Mouse (Mus musculus): ENCODE measurements around the gene Trappc12. TPM values are rescaled to one million over a fixed set of nuclear protein-coding genes. Genes with fewer than 3 reads are reported as not detected.

Trappc12 gene
- 10 to 100 TPM; 51.2 to 52.9 TPM for total RNA-seq (2021)

DNA sequence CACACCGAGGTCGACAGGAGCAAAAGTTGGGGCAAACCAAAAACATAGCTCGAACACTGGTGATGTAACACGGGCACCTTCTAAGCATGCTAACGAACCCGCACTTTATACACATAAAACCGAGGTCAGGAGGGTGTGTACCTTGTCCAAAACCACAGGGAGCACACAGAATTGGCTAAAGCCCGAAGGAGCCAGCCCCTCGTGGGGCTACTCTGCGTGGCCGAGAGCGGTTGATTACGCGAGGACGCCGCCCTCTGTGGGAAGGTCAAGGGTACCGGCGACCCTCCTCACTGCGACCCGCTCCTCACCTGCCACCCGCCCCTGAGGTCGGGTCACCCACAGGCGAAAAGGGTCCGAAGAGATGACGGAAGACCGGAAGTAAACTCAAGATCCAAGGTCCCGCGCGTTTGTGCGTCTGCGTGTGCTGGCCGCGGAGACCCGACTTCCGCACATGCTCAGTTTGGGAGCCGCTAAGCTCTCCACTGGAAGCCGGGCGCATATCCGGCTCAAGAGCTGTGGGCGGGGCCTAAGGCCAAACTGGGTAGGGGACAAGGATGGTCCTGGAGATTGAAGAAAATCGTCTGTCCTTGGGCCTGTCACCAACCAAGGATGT is at the start of gene Trappc12:
Gene Trappc12, minus strand, starts transcription at position 452 of the 613 bp plus-strand sequence.
- intact Hi-C loops (cut with DNase I), result no loop called here

DNA sequence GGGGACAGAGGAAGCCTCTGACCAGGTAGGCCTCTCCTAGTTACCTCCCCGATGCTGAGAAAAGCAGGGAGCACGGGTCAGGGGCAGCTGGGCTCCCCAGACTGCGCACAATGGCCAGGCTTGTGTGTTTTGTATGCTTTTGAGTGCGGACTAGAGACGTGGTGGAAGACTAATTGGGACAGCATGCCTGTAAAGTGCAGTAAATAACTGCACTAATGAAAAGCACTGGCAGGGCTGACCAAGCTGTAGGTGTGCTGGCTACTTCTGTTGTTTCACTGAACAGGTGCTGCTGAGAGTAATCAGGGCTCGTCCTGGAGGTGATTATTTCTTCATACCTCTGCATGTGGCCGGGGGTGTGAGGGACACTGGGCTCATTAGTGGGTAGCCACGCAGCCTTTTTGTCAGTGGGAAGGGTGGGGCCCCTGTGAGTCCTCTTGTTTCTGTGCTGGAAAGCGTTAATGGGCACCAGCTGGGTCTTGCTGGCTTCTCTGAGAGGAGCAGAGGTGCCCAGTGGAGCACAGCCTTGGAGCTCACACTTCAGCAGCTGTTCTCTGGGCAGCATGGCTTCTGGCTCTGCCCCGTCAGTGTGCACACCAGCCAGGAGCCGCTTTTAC is 49.6 kb upstream of the Trappc12 start:
- intact Hi-C loops (cut with DNase I), result no loop called here
- no peak for DNase-seq (ENCODE audit: extremely low spot score in 1 of 2, low spot score in 2 of 2)

More for the DNA sequence above, at the start of gene Trappc12:
- DNase-seq (ENCODE audit: extremely low spot score in 1 of 2, low spot score in 2 of 2), result peak; percentile 84 to 95

DNA sequence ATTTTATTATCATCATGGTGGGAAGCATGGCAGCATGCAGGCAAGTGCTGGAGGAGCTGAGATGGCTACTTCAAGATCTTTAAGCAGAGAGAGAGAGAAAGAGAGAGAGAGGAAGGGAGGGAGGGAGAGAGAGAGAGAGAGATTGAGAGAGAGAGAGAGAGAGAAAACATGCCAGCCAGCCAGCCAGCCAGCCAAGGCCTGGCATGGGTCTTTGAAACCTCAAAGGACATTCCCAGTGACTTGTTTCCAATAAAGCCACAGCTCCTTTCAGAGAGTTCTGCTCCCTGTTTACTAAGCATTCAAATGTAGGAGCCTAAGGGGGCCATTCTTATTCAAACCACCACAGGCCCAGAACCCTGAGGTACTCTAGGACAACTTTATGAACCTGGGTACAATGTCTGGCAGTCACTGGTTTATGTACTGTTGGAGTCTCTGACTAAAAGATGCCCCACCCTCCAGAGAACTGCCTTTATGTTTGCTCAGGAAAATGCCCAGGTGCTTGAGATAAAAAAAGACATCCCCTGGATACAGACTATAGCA is 46.7 kb upstream of the Trappc12 start:
- DNase-seq (ENCODE audit: extremely low spot score in 1 of 2, low spot score in 2 of 2), result no peak
- intact Hi-C loops (cut with DNase I), result no loop called here

DNA sequence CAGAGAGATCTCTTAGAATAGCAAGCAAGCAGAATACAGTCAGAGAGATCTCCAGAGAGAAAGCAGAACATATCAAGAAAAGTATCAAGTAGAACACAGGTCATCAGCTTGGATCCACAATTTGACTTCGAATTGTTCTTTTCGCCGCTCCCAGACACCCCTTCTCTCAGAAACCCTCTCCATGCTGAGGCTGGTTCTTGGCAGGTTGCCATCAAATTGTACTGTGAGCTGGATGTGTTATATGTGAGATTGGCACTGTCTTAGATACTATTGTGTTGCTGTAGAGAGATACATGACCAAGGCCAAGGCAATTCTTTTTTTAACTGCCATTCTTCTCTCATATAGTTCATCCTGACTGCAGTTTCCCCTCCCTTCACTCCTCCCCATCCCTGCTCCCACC is 44.8 kb upstream of the Trappc12 start:
- intact Hi-C loops (cut with DNase I), result no loop called here
- no peak for DNase-seq (ENCODE audit: extremely low spot score in 1 of 2, low spot score in 2 of 2)

DNA sequence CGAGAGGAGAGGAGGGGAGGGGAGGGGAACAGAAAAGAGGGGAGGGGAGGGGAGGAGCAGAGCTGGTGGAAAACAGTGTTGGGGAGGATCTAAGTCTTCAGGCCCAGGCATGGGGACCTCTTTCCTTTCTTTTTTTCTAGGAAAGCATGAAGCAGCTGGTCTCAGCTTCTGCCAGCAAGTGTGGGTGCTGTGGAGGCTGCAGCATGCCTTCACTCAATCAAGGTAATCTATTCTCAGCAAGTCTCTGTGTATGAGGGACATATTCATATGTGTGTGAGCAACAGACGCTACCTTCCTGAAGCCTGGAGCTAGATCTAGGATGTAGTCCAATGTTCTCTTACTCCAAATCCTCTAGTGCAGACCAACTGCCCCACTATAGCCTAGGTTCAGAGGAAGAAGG is 43.4 kb upstream of the Trappc12 start:
- intact Hi-C loops (cut with DNase I), result no loop called here
- peak in 1 of 2 experiments; percentile 39 for DNase-seq (ENCODE audit: extremely low spot score in 1 of 2, low spot score in 2 of 2)

DNA sequence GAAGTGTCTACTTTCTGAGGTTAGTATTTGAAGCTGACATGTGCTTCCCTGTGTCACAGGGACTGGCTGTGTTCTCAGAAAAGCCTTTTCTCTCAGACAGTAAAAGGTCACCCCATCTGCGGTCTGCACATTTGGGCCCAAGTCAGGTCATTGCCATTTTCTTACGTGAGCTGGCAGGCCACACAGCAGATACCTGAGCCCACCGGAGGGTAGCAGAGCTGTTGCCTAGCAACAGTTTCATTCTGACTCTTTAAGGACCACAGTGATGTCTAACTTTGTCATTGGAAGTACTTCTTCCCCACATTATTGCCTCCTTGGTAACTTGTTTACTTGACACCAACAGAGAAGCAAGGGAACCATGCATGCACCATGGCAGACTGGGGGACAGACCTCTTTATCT is 42.3 kb upstream of the Trappc12 start:
- no peak for DNase-seq (ENCODE audit: extremely low spot score in 1 of 2, low spot score in 2 of 2)
- intact Hi-C loops (cut with DNase I), result no loop called here

DNA sequence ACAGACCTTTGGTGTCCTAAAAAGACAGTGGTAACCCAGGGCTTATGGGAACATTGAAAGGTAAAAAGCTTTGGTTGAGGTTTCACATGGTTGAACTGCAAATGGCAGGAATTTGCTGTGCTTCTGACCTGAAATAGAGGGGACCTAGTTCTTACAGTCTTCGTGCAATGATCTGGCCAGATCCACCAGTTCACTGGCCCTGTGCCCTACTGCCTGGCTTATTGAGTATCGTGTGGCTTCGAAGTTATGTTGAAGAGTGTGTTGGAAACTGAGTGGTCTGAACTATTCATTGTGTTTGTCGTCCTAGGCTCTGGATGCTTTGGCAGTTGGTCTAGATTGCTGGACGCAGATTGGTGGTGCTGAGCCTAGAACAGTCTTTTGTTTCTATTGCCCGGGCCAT is 36.0 kb upstream of the Trappc12 start:
- DNase-seq (ENCODE audit: extremely low spot score in 1 of 2, low spot score in 2 of 2), result no peak
- intact Hi-C loops (cut with DNase I), result no loop called here

DNA sequence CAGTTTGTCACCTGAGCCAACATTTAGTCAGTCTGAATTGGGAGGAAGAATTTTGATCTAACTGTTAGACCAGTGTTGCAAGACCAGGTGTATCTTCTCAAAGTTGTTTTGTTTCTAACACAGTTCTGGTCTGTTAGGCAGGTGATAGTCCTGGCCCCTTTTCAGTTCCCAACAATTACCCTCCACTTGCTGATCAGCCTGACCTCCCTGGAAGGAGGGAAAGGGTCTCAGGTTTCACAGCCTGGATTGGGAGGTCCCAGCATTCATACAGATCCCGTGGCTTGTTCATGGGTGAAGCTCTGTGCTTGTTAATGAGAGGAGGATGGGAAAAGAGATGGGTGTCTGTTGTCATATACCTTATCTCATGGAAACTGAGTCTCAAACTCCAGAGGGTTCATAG is 35.0 kb upstream of the Trappc12 start:
- no peak for DNase-seq (ENCODE audit: extremely low spot score in 1 of 2, low spot score in 2 of 2)
- intact Hi-C loops (cut with DNase I), result no loop called here

DNA sequence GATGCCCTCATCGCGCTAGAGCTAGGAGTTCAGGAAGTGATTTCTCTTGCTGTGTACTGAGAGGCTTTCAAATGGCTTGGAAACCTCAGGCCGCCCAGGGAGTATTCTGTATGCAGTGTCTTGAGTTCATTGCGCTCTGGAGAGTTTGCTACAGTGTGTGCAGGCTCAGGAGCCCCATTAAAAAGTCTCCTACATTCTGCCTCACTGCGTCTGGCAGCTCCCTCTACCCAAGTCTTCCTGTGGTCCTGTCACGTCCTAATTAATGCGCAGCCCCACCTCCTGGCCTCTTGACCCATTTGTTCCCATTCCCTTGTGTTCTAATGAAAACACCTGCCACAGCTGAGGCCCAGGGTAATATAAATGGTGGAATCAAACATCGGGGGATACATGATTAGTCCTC is 34.6 kb upstream of the Trappc12 start:
- no peak for DNase-seq (ENCODE audit: extremely low spot score in 1 of 2, low spot score in 2 of 2)
- intact Hi-C loops (cut with DNase I), result no loop called here

DNA sequence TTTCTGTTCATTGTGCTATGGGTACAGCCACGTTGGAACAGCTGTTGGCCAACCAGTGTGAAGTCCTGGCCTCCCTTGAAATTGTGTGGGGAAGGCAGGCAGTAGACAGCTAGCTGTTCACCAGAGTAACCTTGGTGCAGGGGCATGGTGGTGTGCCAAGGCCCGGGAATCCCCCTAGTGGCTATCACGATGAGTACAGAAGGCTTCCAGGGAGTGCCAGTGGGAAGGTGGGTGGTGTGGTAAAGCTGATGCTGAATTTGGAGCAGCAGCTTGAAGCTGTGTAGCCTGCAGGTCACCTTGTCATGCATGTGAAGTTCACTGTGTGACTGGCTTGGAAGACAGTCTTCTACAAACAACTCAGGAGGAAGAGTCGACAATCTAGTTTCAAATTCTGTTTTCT is 34.1 kb upstream of the Trappc12 start:
- DNase-seq (ENCODE audit: extremely low spot score in 1 of 2, low spot score in 2 of 2), result peak in 1 of 2 experiments; percentile 56

DNA sequence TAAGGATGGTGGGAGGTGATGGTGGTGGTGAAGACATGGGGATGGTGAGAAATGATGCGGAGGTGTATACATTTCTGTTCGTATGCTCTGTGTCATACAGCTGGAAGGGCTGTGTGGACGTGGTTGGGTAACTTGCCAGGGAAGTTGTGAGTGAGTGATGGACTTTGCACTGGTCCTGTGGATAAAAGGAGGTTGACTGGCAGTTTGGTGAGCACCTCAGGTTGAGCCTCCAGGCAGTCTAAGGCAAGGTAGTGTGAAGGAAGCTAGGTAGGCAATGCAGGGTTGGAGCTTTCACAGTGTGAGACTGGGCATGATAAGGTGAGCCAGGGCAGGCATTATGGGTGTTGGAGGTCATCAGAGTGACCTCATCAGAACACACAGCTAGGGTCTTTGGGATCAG is 32.4 kb upstream of the Trappc12 start:
- intact Hi-C loops (cut with DNase I), result no loop called here
- DNase-seq (ENCODE audit: extremely low spot score in 1 of 2, low spot score in 2 of 2), result no peak

More for the DNA sequence above, 34.1 kb upstream of the Trappc12 start:
- intact Hi-C loops (cut with DNase I), result no loop called here

DNA sequence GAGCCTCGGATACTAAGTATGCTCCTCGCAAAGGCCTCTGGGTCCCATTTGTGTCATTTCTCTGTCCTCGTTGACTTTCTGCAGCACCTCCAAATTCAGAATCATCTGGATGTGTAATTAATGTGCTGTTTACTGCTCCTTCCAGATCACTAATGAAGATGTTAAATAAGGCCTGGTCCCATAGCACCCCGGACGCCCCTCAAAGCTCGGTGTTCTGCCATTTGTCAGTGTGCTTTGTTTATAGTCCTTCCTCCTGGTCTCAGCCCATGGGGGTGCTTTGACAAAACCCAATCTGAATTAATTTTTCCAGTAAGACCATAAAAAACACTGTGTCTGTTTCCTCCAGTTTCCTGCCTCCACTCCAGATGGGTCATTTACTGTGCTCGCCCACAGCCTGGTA is 29.9 kb upstream of the Trappc12 start:
- intact Hi-C loops (cut with DNase I), result no loop called here
- no peak for DNase-seq (ENCODE audit: extremely low spot score in 1 of 2, low spot score in 2 of 2)

DNA sequence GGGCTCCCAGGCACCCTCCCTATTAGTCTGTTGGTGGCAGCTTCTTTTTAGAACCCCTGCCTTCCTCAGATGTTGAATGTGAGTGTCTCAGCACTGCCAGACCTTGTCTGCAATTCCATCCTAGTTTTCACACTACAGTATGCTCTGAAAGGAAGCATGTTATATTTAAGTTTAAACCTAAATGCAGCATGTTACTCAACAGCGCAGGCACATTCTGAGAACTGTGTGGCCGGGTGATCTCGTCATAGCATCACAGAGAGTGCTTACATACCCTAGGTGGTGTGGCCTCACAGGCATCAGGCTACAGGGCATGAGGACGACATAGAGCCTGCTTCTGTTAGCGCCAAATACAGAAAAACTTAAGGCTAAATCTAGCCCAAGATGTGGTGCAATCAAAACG is 25.4 kb upstream of the Trappc12 start:
- intact Hi-C loops (cut with DNase I), result no loop called here
- no peak for DNase-seq (ENCODE audit: extremely low spot score in 1 of 2, low spot score in 2 of 2)

DNA sequence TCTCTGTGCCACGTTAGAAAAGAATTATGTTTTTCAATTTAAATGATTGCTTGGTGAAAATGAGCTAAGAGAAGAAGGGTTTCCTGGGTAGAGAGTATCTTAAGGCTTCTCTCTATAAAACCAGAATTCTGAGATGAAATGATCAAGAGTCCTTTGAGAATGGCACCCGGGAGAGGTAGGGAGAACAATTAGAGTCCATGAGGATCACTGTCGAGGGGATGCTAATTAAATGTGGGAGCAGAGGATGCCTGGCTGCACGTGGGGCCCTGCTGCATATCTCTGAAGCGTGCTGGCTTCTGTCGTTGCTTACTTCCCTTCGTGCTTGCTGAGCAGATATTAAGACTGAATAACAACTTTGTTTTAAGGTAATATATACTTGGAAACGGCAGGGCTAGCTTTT is 24.8 kb upstream of the Trappc12 start:
- DNase-seq (ENCODE audit: extremely low spot score in 1 of 2, low spot score in 2 of 2), result no peak
- intact Hi-C loops (cut with DNase I), result no loop called here

DNA sequence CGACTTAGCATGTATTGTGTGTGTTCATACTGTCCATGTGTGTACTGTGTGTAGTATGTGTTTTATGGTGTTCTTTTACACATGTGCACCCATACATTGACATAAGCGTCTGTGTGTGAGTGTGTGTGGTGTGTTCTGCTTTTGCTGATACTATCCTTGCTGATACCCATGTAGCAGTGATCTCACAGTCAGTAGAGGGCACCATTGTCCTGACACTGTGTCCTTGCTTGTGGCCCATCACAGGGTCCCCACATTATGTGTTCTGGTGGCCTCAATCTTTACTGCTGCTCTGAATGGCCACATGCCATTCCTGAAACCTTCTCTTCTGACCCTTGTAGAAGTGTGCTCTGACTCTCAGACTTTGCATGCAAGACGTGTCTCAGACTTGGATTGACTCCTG is 23.5 kb upstream of the Trappc12 start:
- DNase-seq (ENCODE audit: extremely low spot score in 1 of 2, low spot score in 2 of 2), result no peak
- intact Hi-C loops (cut with DNase I), result no loop called here

DNA sequence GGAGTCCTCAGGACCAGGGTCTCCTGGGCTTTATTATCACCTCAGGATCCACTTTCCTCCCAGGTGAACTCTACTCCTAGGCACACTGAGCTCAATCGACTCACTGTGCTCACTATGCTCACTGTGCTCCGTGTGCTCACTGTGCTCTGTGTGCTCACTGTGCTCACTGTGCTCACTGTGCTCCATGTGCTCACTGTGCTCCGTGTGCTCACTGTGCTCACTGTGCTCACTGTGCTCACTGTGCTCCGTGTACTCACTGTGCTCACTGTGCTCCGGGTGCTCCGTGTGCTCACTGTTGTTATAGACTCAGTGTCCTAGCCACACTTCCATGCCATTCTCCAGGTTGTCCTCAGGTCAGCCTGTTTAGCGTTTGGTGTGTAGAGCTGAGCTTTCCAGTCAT is 19.7 kb upstream of the Trappc12 start:
- intact Hi-C loops (cut with DNase I), result no loop called here
- no peak for DNase-seq (ENCODE audit: extremely low spot score in 1 of 2, low spot score in 2 of 2)

DNA sequence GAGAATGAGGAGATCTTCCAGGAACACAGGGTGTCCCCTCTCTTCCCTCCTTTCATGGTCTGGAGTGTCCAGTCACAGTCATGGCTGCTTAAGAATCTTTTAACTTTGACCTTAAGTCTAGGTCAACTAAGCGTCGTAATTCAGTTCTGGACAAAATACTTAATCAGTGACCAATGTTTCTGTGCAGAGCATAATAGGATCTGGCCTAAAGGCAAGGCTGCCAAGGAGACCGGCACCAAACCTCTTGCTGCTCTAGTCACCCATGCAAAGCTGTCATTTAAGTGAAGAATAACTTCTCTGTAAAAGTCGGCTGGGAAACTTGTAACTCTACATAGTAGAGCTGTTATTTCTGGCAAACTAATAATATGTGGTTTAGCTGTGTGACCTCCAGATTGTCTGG is 5.7 kb upstream of the Trappc12 start:
- intact Hi-C loops (cut with DNase I), result no loop called here
- DNase-seq (ENCODE audit: extremely low spot score in 1 of 2, low spot score in 2 of 2), result no peak

DNA sequence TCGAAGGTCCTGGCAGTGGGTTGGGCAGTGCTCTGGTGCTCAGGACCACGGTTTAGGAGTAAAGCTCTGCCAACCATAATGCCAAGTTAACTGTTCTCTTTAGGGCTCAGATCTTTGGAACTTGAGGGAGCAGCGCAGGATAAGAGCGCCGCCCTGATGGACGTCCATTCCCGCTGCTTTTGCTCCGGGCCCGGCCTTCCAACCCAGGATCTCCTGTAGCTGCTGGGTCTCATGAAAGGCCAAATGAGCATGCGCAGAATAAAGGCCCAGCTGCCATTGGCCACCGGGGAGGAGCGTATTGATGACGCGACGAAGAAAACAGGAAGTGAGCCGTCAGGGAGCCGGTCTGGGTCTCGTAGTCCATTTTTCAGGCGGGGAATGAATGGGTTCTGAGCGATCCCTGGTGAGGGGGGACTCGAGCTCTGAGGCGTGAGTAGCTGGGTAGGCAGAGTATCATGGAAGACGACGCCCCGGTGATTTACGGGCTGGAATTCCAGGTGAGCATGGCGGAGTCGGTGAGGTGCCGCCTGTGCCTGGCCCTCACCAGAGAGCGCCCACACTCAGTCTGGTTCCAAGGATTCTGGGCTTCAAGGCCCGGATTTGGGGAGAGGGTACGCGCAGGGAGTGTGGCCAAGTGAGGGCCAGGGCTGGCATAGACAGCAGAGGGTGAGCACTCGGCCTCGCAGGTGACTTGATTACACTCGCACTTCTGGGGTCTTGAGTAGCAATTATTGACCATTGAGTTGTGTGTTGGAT is 1.4 kb upstream of the Trappc12 start, which contains the start of gene Eipr1:
Gene Eipr1, plus strand, starts transcription at position 296 of the 756 bp plus-strand sequence.
- intact Hi-C loops (cut with DNase I), result no loop called here
- peak; percentile 91 to 93 for DNase-seq (ENCODE audit: extremely low spot score in 1 of 2, low spot score in 2 of 2)

DNA sequence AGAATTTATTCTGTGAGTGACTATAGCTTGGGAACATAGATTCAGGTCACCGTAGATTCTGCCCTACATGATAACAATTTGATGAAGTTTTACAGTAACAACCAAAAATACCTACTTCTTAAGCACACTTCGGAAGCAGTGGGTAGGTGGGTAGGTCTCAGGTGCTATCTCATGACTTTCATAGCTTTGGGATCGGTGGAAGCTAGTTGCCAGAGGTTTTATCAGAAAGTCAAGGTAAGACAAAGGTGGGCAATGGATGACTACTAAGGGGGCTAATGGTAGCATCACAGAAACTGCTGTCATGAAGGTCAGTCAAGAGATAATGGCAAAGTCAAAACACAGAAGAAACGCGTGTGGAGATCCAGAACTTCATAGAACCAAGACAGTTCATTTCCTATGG is 604 bp upstream of the Trappc12 start:
- DNase-seq (ENCODE audit: extremely low spot score in 1 of 2, low spot score in 2 of 2), result no peak
- intact Hi-C loops (cut with DNase I), result no loop called here

DNA sequence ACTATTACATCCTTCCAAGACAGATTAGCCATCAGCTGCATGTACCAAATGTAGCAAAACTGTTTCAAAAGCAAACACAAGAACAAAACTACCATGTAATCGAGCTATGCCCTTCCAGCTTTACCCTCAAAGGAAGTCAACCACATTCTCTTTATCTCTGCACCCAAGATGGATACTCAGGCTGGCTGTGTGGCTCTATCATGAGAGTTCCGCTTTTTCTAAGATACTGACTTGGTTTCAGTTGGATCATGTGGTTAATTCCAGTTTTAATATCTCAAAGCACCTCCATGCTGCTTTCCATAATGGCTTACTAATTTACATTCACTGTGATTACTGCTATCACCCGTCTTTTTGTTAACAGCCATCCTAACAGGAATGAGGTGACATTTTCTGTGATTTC is 6.9 kb downstream of the Trappc12 start:
- intact Hi-C loops (cut with DNase I), result no loop called here
- no peak for DNase-seq (ENCODE audit: extremely low spot score in 1 of 2, low spot score in 2 of 2)
